Mouse (Mus musculus) hindbrain, embryonic 15.5 days (tissue): ENCODE measurements around the gene Reg4. TPM values are rescaled to one million over a fixed set of nuclear protein-coding genes. Genes with fewer than 3 reads are reported as not detected.

ENCODE experiments used
- ATAC-seq: fragments of 200-750 bp; cut with Nextera tagmentation; 2 replicates; pipeline ENCODE4 v1.8.0; 2017; ENCODE audit warnings: low read depth, moderate number of reproducible peaks, moderate TSS enrichment; ENCODE audit not compliant: low FRiP score
- H3K27ac ChIP-seq: fragments of 300-500 bp; sonication (generic); replicated peaks from 2 replicates; pipeline ENCODE4 v1.5.1; 2015; ENCODE audit warnings: mild to moderate bottlenecking, inconsistent platforms
- H3K27me3 ChIP-seq: fragments of 300-500 bp; sonication (generic); 2 replicates; pipeline ENCODE4 v1.6.1; 2015; ENCODE audit warnings: control low read depth, inconsistent platforms
- H3K36me3 ChIP-seq: fragments of 300-500 bp; sonication (generic); 2 replicates; pipeline ENCODE4 v1.6.1; 2015; ENCODE audit warnings: control low read depth, inconsistent platforms
- H3K4me1 ChIP-seq: fragments of 300-500 bp; sonication (generic); replicated peaks from 2 replicates; pipeline ENCODE4 v1.6.1; 2015; ENCODE audit warnings: control low read depth, inconsistent platforms
- H3K4me2 ChIP-seq: fragments of 300-500 bp; sonication (generic); 2 replicates; pipeline ENCODE4 v1.6.1; 2015; ENCODE audit warnings: moderate library complexity, mild to moderate bottlenecking, inconsistent platforms
- H3K4me3 ChIP-seq: fragments of 300-500 bp; sonication (generic); 2 replicates; pipeline ENCODE4 v1.5.1; 2015; ENCODE audit warnings: mild to moderate bottlenecking, inconsistent platforms
- H3K9ac ChIP-seq: fragments of 300-500 bp; sonication (generic); 2 replicates; pipeline ENCODE4 v1.6.1; 2015; ENCODE audit warnings: inconsistent platforms
- H3K9me3 ChIP-seq: fragments of 300-500 bp; sonication (generic); 2 replicates; pipeline ENCODE4 v1.6.1; 2016; ENCODE audit warnings: control low read depth, inconsistent platforms
- WGBS: fragments of 180-500 bp; shearing (Covaris S2); methylation state at CpG from one replicate; pipeline ENCODE4 v1.1.7; 2015; 5-methylcytosine and 5-hydroxymethylcytosine counted together
- polyA plus RNA-seq: library from polyadenylated mRNA; unstranded; fragments of >200 nt; fragmentation: Nextera tagmentation; extraction: Ambion mirVana; gene quantifications from 2 replicates; pipeline ENCODE4 v1.2.1, GENCODE M21; 2015

Reg4 gene
- polyA plus RNA-seq, 1 experiment from 2014 or later: not detected

- no peak for ATAC-seq
- WGBS: 88% methylated on average over 3 of the region's 3 CpGs
Measured at GRCm38 (mm10) chr3:98242051-98242450, 20.1 kb downstream of the Reg4 start.

GRCm38 (mm10) chr3:98242458-98243037 lies 20.6 kb downstream of the Reg4 start:
- no peak overlapping the region for H3K9ac ChIP-seq
- H3K4me1 ChIP-seq: 0 out of 2 replicates have a peak, but pooled peaks cover 8% of the 10 kb centered on the region
- no peaks in the 10 kb centered on the region for H3K36me3 ChIP-seq
- no peak for ATAC-seq
- no peak overlapping the region for H3K4me2 ChIP-seq
- no peak overlapping the region for H3K4me3 ChIP-seq
- 70% methylated on average over 8 of the region's 8 CpGs for WGBS
- no peak overlapping the region for H3K27ac ChIP-seq
- H3K9me3 ChIP-seq: no peaks in the 10 kb centered on the region
- no peaks in the 10 kb centered on the region for H3K27me3 ChIP-seq

More at GRCm38 (mm10) chr3:98242051-98242450, 20.1 kb downstream of the Reg4 start:
- H3K4me3 ChIP-seq: no peak overlapping the region
- no peak overlapping the region for H3K4me2 ChIP-seq
- no peaks in the 10 kb centered on the region for H3K9me3 ChIP-seq
- 0 out of 2 replicates have a peak, but pooled peaks cover 8% of the 10 kb centered on the region for H3K4me1 ChIP-seq
- H3K9ac ChIP-seq: no peak overlapping the region
- H3K36me3 ChIP-seq: no peaks in the 10 kb centered on the region
- H3K27me3 ChIP-seq: no peaks in the 10 kb centered on the region
- no peak overlapping the region for H3K27ac ChIP-seq

- Histone ChIP-seq H3K9ac (no peak overlapping the region), H3K4me3 (no peak overlapping the region), H3K4me1 (0 out of 2 replicates have a peak, but pooled peaks cover 8% of the 10 kb centered on the region), H3K27ac (no peak overlapping the region), H3K9me3 (no peaks in the 10 kb centered on the region), H3K36me3 (no peaks in the 10 kb centered on the region), H3K27me3 (no peaks in the 10 kb centered on the region), H3K4me2 (no peak overlapping the region)
- ATAC-seq: no peak
- 8% methylated on average over 8 of the region's 8 CpGs for WGBS
Measured at GRCm38 (mm10) chr3:98245892-98246291, 23.9 kb downstream of the Reg4 start.

- no peak overlapping the region for H3K9ac ChIP-seq
- no peaks in the 10 kb centered on the region for H3K36me3 ChIP-seq
- no peaks in the 10 kb centered on the region for H3K9me3 ChIP-seq
- no peak overlapping the region for H3K4me2 ChIP-seq
- H3K4me3 ChIP-seq: no peak overlapping the region
- WGBS: 40% methylated on average over 7 of the region's 7 CpGs
- H3K27me3 ChIP-seq: no peaks in the 10 kb centered on the region
- H3K27ac ChIP-seq: no peak overlapping the region
- 0 out of 2 replicates have a peak, but pooled peaks cover 8% of the 10 kb centered on the region for H3K4me1 ChIP-seq
- peak; percentile 38; the same call in 1 of the 2 replicates for ATAC-seq
Measured at GRCm38 (mm10) chr3:98246985-98247751, 25.2 kb downstream of the Reg4 start.

GRCm38 (mm10) chr3:98249378-98249777 lies 27.4 kb downstream of the Reg4 start:
- H3K27ac ChIP-seq: no peak overlapping the region
- 87% methylated on average over 2 of the region's 2 CpGs for WGBS
- H3K36me3 ChIP-seq: no peaks in the 10 kb centered on the region
- no peaks in the 10 kb centered on the region for H3K27me3 ChIP-seq
- H3K4me2 ChIP-seq: no peak overlapping the region
- no peaks in the 10 kb centered on the region for H3K9me3 ChIP-seq
- ATAC-seq: no peak
- H3K4me3 ChIP-seq: no peak overlapping the region
- no peak overlapping the region for H3K9ac ChIP-seq
- H3K4me1 ChIP-seq: 0 out of 2 replicates have a peak, but pooled peaks cover 8% of the 10 kb centered on the region

- WGBS: 82% methylated on average over 11 of the region's 11 CpGs
- ATAC-seq: no peak
- H3K4me3 ChIP-seq: no peak overlapping the region
- H3K4me1 ChIP-seq: 0 out of 2 replicates have a peak, but pooled peaks cover 8% of the 10 kb centered on the region
- no peaks in the 10 kb centered on the region for H3K9me3 ChIP-seq
- H3K36me3 ChIP-seq: no peaks in the 10 kb centered on the region
- H3K27me3 ChIP-seq: no peaks in the 10 kb centered on the region
- H3K9ac ChIP-seq: no peak overlapping the region
- H3K4me2 ChIP-seq: no peak overlapping the region
- H3K27ac ChIP-seq: no peak overlapping the region
Measured at GRCm38 (mm10) chr3:98249833-98250448, 28.0 kb downstream of the Reg4 start.

- ATAC-seq: no peak
- no peak overlapping the region for H3K27ac ChIP-seq
- no peaks in the 10 kb centered on the region for H3K36me3 ChIP-seq
- no peak overlapping the region for H3K9ac ChIP-seq
- 78% methylated on average over 3 of the region's 3 CpGs for WGBS
- H3K4me1 ChIP-seq: no peaks in the 10 kb centered on the region
- H3K4me3 ChIP-seq: no peak overlapping the region
- no peaks in the 10 kb centered on the region for H3K9me3 ChIP-seq
- H3K4me2 ChIP-seq: no peak overlapping the region
- no peaks in the 10 kb centered on the region for H3K27me3 ChIP-seq
Measured at GRCm38 (mm10) chr3:98254059-98254458, 32.1 kb downstream of the Reg4 start.

GRCm38 (mm10) chr3:98254656-98255583 lies 33.0 kb downstream of the Reg4 start:
- Histone ChIP-seq H3K4me1 (no peaks in the 10 kb centered on the region), H3K27ac (no peak overlapping the region), H3K4me3 (no peak overlapping the region), H3K27me3 (no peaks in the 10 kb centered on the region), H3K9ac (no peak overlapping the region), H3K4me2 (no peak overlapping the region), H3K9me3 (no peaks in the 10 kb centered on the region), H3K36me3 (no peaks in the 10 kb centered on the region)
- ATAC-seq: no peak
- WGBS: 87% methylated on average over 8 of the region's 8 CpGs

GRCm38 (mm10) chr3:98258723-98259122 lies 36.8 kb downstream of the Reg4 start:
- H3K36me3 ChIP-seq: no peaks in the 10 kb centered on the region
- no peaks in the 10 kb centered on the region for H3K4me1 ChIP-seq
- H3K4me2 ChIP-seq: no peak overlapping the region
- 86% methylated on average over 4 of the region's 4 CpGs for WGBS
- ATAC-seq: no peak
- H3K9me3 ChIP-seq: no peaks in the 10 kb centered on the region
- no peaks in the 10 kb centered on the region for H3K27me3 ChIP-seq
- no peak overlapping the region for H3K27ac ChIP-seq
- no peak overlapping the region for H3K4me3 ChIP-seq
- H3K9ac ChIP-seq: no peak overlapping the region

- 92% methylated on average over 5 of the region's 5 CpGs for WGBS
- Histone ChIP-seq H3K27ac (no peak overlapping the region), H3K9me3 (no peaks in the 10 kb centered on the region), H3K4me3 (no peak overlapping the region), H3K27me3 (no peaks in the 10 kb centered on the region), H3K4me1 (no peaks in the 10 kb centered on the region), H3K36me3 (no peaks in the 10 kb centered on the region), H3K4me2 (no peak overlapping the region), H3K9ac (no peak overlapping the region)
- no peak for ATAC-seq
Measured at GRCm38 (mm10) chr3:98259271-98259751, 37.4 kb downstream of the Reg4 start.

- Histone ChIP-seq H3K4me3 (no peak overlapping the region), H3K27me3 (no peaks in the 10 kb centered on the region), H3K27ac (no peak overlapping the region), H3K36me3 (no peaks in the 10 kb centered on the region), H3K9me3 (no peaks in the 10 kb centered on the region), H3K4me2 (no peak overlapping the region), H3K4me1 (no peaks in the 10 kb centered on the region), H3K9ac (no peak overlapping the region)
- WGBS: 87% methylated on average over 3 of the region's 3 CpGs
- no peak for ATAC-seq
Measured at GRCm38 (mm10) chr3:98260534-98260933, 38.6 kb downstream of the Reg4 start.
